Mouse (Mus musculus) adrenal gland, postnatal 14 days (tissue): ENCODE results near the gene Lipa. TPM values are rescaled to one million over a fixed set of nuclear protein-coding genes. Genes with fewer than 3 reads are reported as not detected.

Source experiments
- DNase-seq: peaks from one replicate; pipeline ENCODE4 v3.0.0; 2021; ENCODE audit warnings: mixed read lengths
- long read RNA-seq, 2 experiments: library from polyadenylated mRNA; stranded (forward); transcript quantifications; one replicate each; pipeline ENCODE4 v2.0.0; 2021
- total RNA-seq: library from RNA; stranded (reverse); gene quantifications from 2 replicates; pipeline ENCODE4 v1.2.3, GENCODE M21; 2021

Gene Lipa
- 128 and 148 TPM in 2 replicates for total RNA-seq
- long read RNA-seq, experiment 1, transcript Lipa-201 (10 exons, 2,969 nt) = major isoform, 166 of 198 reads
- long read RNA-seq, experiment 1, transcript Lipa-202 (10 exons, 2,965 nt) = minor isoform, 10 of 198 reads
- long read RNA-seq, experiment 1, partial matches to known transcripts = 15 of 198 reads
- long read RNA-seq, experiment 1, other reads (novel, unspliced or antisense) = 6 of 198 reads
- long read RNA-seq, experiment 2, transcript Lipa-201 (10 exons, 2,969 nt) = major isoform, 103 of 128 reads
- long read RNA-seq, experiment 2, transcript Lipa-202 (10 exons, 2,965 nt) = minor isoform, 10 of 128 reads
- long read RNA-seq, experiment 2, partial matches to known transcripts = 4 of 128 reads
- long read RNA-seq, experiment 2, other reads (novel, unspliced or antisense) = 11 of 128 reads

GRCm38 (mm10) chr19:34526941-34527682 is at the start of gene Lipa:
TSS of gene Lipa (minus strand) at chr19:34527474.
- peak; percentile 99 for DNase-seq

- no peak for DNase-seq
Observed at GRCm38 (mm10) chr19:34573650-34574049, 46.4 kb upstream of the Lipa start.

GRCm38 (mm10) chr19:34571080-34571479 is 43.8 kb upstream of the Lipa start:
- DNase-seq = no peak

GRCm38 (mm10) chr19:34569896-34570476 is 42.7 kb upstream of the Lipa start:
- peak; percentile 24 for DNase-seq

- DNase-seq = no peak
Observed at GRCm38 (mm10) chr19:34568988-34569895, 42.0 kb upstream of the Lipa start.

GRCm38 (mm10) chr19:34566178-34566784 is 39.0 kb upstream of the Lipa start:
- no peak for DNase-seq

GRCm38 (mm10) chr19:34562556-34562955 is 35.3 kb upstream of the Lipa start:
- no peak for DNase-seq

GRCm38 (mm10) chr19:34556621-34557020 is 29.3 kb upstream of the Lipa start:
- DNase-seq = no peak

GRCm38 (mm10) chr19:34554061-34554460 is 26.8 kb upstream of the Lipa start:
- no peak for DNase-seq

GRCm38 (mm10) chr19:34553522-34553921 is 26.2 kb upstream of the Lipa start:
- no peak for DNase-seq

GRCm38 (mm10) chr19:34553021-34553420 is 25.7 kb upstream of the Lipa start:
- DNase-seq = no peak

GRCm38 (mm10) chr19:34551981-34552380 is 24.7 kb upstream of the Lipa start:
- no peak for DNase-seq

GRCm38 (mm10) chr19:34550534-34551223 is 23.4 kb upstream of the Lipa start, which contains the start of gene Ifit2:
TSS of gene Ifit2 (plus strand) at chr19:34550694.
- DNase-seq = peak; percentile 82

- DNase-seq = no peak
Observed at GRCm38 (mm10) chr19:34550205-34550533, 22.9 kb upstream of the Lipa start.

GRCm38 (mm10) chr19:34547976-34548375 is 20.7 kb upstream of the Lipa start:
- DNase-seq = peak; percentile 89

- no peak for DNase-seq
Observed at GRCm38 (mm10) chr19:34546211-34546610, 18.9 kb upstream of the Lipa start.

GRCm38 (mm10) chr19:34539422-34539821 is 12.1 kb upstream of the Lipa start:
- no peak for DNase-seq

- DNase-seq = no peak
Observed at GRCm38 (mm10) chr19:34532061-34532751, 4.9 kb upstream of the Lipa start.

- no peak for DNase-seq
Observed at GRCm38 (mm10) chr19:34526321-34526923, 852 bp downstream of the Lipa start.

- DNase-seq = no peak
Observed at GRCm38 (mm10) chr19:34524646-34525045, 2.6 kb downstream of the Lipa start.
